Mouse (Mus musculus) left cerebral cortex, postnatal 36 days (tissue): ENCODE results near the gene Tacc2. TPM values are rescaled to one million over a fixed set of nuclear protein-coding genes. Genes with fewer than 3 reads are reported as not detected.
"Not testable (repeated sequence)": the region's sequence is repeated elsewhere in the genome, so short reads cannot be mapped to it uniquely, and the experiment has no call there.

Experiments
- DNase-seq, 2 experiments: peaks; one replicate each; pipeline ENCODE4 v3.0.0; 2021 to 2022; ENCODE audit warnings: low spot score in 2 of 2, mixed read lengths in 1 of 2
- intact Hi-C: fragments of 180-260 bp; cut with DNase I; formaldehyde crosslinking; loops from one replicate; pipeline ENCODE4 v1.15.1; 2025
- total RNA-seq, 2 experiments: library from RNA; stranded (reverse); gene quantifications; 2 replicates each; pipeline ENCODE4 v1.2.3; 2021

Tacc2 gene
- 10 to 100 TPM; 63.0 to 69.5 TPM for total RNA-seq

GRCm38 (mm10) chr7:130577388-130578003 is at the start of gene Tacc2:
Gene Tacc2, plus strand, starts transcription at chr7:130577438.
- intact Hi-C loops, result no loop called here
- DNase-seq, result no peak

DNA sequence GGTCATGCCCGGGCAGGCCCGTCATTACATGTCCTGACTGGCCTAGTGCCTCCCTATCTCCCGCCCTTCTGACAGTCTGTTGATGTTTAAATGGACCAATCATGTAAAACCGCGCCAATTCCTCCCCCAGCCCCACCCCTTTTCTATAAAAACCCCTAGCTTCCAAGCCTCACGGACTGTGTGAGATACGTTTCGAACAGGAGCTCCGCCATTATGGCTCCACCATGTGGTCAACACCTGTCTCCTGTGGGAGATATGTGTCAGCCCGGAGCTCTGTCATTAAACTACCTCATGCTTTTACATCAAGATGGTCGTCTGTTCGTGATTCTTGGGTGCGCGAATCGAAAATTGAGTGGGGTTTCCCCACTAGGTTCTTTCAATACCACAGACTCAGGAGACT is 46.1 kb upstream of the Tacc2 start:
- intact Hi-C loops, result loop anchor here (5.0 kb wide), 1 partner anchor 231 kb away; no protein-coding TSS in a partner anchor
- DNase-seq, result not testable (repeated sequence)

DNA sequence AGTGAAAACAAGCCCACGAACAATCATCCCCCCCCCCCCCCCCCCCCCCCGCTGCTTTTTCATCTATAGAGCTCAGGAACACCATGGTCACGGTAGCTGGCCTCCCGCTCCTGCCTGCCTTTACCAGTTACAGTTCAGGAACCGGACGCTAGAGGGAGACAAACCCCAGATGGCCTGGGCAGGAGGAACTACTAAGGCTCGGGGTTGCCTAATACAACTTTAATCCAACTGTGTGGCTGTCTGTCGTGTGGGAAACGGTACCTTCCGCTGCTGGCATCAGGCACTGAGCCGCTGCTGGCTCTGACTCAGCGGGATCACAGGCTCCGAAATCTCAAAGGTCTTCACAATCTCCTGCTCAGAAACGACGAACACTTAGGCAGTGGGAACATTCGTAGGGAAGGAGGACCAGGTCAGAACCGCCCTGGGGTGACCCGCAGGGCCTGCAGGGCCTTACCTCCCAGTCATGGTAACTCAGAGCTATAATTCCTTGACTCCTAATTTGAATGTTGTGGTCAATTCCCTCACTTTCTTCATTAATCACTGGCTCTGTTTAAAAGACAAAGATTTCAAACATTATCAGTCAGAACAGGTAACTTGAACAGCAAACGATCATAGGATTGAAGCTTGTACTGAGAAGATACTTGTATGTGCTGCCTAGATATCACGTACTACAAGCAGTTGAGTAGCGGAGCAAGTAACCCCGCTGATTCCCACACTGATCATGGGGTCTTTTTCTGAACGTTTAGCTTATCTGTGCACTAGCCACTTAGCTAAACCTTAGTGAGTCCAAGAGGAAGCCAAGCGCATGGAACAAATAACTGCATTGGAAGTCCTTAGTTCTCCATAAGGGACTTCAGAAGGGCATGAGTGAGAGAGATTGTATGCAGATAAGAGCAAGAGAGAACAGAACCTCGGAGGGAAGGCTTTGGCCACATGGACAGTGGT is 43.6 kb upstream of the Tacc2 start:
- intact Hi-C loops, result loop anchor here (5.0 kb wide), 1 partner anchor 229 kb away; no protein-coding TSS in a partner anchor
- peak; percentile 77 to 83 for DNase-seq

GRCm38 (mm10) chr7:130535174-130535573 is 42.1 kb upstream of the Tacc2 start:
- DNase-seq, result no peak
- intact Hi-C loops, result no loop called here

DNA sequence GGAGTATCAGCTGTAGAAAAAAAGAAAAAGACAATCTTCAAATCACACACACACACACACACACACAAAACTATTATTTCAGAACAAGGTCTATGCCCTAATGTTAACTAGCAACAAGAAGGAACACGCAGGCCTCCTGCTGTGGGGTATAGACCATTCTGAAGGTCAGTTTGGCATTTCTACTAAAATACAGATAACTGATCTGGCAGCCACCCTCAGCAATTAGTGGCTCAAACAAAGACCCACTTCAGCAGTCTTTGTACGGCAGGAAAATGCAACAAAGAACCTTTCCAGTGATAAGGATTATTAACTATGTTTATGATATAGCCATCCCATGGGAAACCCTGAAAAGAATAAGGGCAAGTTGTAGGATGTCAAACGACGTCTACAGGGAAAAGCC is 40.2 kb upstream of the Tacc2 start:
- intact Hi-C loops, result no loop called here
- DNase-seq, result no peak

DNA sequence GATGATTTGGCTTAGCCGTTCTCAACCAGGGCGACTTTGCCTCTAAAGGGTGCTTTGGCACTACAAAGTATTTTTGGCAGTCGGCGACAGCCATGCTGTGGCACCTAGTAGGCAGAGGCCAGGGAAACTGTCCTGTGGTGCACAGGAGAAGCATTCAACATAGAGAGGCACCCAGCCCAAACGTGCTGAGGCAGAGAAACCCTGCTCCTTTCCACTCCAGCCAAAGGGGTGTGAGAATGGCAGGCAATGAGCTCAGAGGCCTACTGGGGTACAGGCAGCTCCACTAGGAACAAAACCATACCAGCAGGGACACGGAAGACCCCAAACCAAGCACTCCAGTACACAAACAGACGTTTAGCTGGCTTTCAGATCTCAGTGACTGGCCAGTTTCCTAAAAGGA is 37.1 kb upstream of the Tacc2 start:
- no peak for DNase-seq

DNA sequence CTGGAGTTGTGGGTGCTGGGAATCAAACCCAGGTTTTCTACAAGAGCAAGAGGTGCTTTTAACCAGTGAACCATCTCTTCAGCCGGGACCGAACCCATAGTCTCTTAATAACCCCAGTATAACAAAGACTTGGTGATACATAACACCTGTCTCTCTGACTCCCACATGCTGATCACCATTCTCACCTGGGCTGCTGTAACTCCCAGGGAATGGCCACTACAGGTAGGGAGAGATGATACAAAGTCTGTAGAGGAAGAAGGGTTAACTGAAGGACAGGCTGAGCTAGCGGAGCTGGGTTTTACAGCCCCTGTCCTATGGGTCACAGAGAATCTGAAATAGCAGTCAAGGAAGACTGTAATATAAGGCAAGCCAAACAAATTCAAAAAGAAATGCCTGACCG is 34.1 kb upstream of the Tacc2 start:
- DNase-seq, result no peak
- intact Hi-C loops, result no loop called here

More for the DNA sequence above, 37.1 kb upstream of the Tacc2 start:
- intact Hi-C loops, result no loop called here

- intact Hi-C loops, result loop anchor here (5.0 kb wide), 2 partner anchors 57 to 137 kb away; no protein-coding TSS in a partner anchor
- DNase-seq, result no peak
These were observed 31.8 kb upstream of the Tacc2 start for GRCm38 (mm10) chr7:130545401-130545800.

DNA sequence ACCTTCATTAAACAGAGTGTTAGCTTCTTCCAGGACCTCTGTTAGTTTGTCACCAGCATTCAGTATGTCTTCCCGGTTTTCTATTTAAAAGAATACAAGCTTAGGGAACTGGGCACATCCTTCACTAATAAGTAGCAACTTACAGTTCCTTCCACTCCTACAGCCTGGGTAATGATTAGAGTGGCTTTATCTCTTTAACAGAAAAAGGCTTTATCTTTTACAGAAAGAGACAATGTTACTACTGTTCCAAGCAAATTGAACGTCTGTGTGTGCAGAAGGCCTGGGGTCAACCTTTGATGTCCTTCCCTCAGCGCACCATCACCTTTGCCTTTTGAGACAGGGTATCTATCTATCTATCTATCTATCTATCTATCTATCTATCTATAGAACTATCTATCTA is 31.3 kb upstream of the Tacc2 start:
- intact Hi-C loops, result loop anchor here (1.0 to 5.0 kb wide), 3 partner anchors 27 to 136 kb away; no protein-coding TSS in a partner anchor
- DNase-seq, result no peak

DNA sequence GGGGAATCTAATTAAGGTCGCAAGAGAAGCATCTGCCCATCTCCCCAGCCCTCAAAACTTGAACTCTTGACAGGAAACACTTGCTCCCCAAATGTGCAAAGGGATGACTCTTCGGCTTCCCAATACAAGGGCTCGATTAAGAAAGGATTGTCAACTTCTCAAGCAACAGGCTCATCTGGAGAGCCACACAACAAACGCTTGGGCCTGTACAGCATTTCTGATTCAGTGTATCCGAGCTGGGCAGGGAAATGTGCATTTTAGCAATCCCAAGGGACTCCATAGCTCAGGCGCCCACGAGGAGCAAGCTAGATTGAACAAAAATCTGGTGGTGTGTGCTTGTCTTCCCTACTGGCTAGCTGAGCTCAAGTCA is 30.8 kb upstream of the Tacc2 start:
- intact Hi-C loops, result loop anchor here (1.0 to 5.0 kb wide), 3 partner anchors 27 to 136 kb away; no protein-coding TSS in a partner anchor
- no peak for DNase-seq

DNA sequence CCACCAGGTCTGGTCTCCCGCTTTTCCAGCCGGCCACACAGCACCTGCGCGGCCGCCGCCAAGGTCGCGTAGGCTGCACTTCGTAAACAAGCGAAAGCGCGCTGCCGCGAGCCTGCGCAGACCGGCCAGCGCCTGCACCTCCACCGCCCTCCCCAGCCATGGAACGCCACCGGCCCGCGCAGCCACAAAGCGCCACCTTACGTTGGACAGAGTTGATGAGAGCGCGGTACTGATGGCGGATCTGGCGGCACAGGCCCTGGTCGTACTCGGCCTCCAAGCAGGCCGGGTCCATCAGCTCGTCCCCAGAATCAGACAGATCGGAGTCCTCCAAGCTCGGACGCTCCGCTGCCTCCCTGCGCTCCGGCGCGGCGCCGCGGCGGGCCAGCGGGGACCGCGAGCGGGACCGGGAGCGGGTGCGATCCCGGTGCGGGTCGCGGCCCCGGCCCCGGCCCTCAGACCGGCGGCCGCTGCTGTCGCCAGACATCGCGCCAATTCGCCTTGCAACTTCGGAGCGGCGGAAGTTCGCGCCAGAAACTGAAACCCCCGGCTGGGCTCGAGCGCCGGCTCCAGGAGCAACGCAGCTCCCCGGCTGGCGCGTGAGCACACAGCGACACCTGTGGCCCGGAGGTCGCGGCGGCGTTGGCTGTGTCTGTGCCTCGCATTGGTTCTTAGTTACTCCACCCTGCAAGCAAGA is 30.3 kb upstream of the Tacc2 start:
- intact Hi-C loops, result loop anchor here (1.0 to 5.0 kb wide), 3 partner anchors 28 to 135 kb away; no protein-coding TSS in a partner anchor

GRCm38 (mm10) chr7:130547635-130548175 is 29.5 kb upstream of the Tacc2 start:
- no peak for DNase-seq
- intact Hi-C loops, result loop anchor here (5.0 kb wide), 2 partner anchors 55 to 135 kb away; no protein-coding TSS in a partner anchor

More for the DNA sequence above, 30.3 kb upstream of the Tacc2 start:
- peak; percentile 90 to 94 for DNase-seq

DNA sequence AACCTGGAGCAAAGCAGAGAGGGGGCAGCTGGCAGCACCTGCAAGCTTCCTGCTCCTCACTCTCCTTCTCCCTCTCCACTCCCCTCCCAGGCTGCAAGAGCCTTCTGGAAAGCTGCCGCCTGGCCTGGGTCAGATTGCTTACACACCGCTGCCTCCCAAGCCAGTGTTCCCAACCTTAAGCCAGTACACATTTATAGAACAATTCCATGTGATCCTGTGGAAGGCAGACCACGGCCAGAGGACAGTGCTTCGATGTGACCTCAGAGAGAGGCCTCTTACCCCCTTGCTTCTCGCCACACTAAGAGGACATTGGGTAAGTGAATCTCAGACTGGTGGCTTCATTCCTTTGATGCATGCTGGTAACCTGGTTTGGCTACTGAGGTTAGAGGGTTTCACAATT is 24.5 kb upstream of the Tacc2 start:
- DNase-seq, result no peak
- intact Hi-C loops, result no loop called here

DNA sequence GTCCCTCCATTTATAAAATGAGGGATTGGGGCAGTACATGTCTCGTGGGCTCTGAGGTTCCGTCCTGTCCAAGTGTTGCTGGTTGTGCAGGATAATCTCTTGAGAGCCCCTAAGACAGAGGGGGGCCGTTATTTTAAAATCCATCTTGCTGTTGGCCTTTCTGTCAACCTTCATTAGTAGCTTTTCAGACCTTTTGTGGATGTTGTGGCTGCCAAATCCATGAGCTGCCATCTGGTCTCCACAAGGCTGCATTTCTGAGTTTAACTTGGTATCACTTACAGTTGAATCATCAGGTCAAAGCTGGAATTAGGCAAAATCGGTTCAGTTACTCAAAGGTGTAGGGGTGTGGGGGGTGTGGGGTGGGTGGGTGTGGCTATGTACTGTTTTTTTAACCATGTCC is 23.9 kb upstream of the Tacc2 start:
- intact Hi-C loops, result no loop called here
- DNase-seq, result no peak

DNA sequence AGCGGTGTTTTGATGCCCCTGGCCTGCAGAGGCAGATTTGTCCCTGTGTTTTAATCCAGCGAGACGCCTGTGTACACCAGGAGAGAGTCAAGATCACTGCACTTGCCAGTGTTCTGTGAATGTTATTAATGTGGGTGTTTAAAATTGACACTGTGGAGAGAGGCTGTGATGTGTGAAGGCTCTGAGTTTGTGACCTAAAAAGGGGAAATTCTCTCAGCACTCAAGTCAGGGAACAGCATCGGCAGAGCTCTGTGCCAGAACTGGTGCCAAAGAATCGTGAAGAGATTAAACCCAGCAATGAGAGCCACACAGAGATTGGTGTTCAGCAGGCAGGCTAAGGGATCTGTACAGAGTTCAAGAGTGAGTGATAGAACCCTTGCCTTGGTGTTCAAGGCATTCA is 21.6 kb upstream of the Tacc2 start:
- DNase-seq, result no peak
- intact Hi-C loops, result no loop called here

DNA sequence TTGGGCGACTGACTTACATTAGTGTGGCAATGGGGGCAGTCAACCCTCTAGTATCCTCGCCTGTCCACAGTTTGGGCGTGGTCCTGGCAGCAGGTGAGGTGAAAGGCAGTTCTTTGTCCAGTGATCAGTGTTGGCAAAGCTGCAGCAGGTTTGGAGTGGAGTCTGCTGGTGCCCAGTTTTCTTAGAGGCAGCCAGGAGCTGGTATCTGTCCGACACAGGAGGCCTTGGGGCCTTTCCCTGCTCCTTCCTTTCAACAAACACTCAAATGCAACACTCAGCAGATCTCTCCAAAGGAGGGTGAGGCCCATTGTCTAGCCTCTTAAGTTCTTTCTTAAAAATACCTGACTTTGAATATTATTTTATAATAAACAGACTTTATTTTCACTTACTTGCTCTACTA is 18.6 kb upstream of the Tacc2 start:
- intact Hi-C loops, result no loop called here
- DNase-seq, result no peak

GRCm38 (mm10) chr7:130560933-130561332 is 16.3 kb upstream of the Tacc2 start:
- DNase-seq, result no peak
- intact Hi-C loops, result no loop called here

GRCm38 (mm10) chr7:130563276-130563675 is 14.0 kb upstream of the Tacc2 start:
- intact Hi-C loops, result no loop called here
- no peak for DNase-seq

DNA sequence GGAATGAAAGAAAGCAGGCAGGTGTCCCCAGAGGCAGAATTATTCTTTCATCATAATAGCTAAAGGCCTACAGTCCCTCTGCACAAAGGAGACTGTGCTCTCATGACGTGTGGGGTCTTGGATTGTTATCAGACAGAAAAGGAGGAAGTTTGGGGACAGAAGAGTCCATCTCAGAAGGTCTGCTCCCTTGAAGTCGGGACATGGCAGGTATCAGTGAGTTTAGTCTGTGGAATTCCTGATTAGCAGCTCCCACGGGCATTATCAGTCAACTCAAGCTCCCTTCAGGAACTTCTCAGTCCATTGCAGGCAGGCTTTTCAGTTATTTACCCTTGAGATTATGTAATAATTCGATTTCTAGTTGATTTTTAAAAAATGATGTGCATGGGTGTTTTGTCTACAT is 13.4 kb upstream of the Tacc2 start:
- no peak for DNase-seq
- intact Hi-C loops, result no loop called here

- intact Hi-C loops, result no loop called here
- DNase-seq, result no peak
These were observed 12.6 kb upstream of the Tacc2 start for GRCm38 (mm10) chr7:130564596-130564995.
